8 mouse cellular contexts compared by ENCODE assay signal in the genomic region with DNA sequence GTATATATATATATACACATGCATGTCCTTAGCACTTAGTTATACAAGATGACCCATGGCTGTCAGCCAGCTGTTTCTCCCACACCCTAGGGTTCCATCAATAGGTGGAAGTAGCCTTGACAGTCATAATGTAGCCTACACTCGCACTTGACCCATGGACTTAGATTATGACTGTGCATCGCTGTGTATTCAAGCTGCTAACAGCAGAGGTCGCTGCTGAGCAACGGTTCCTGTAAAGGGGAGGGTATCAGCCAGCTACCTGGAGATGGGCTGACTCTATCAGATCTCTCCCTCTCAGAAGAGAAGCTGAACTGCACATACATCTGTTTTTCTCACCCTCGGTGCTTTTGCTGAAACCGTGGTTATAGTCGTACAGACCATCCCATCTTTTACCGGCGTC. TPM values are rescaled to one million over a fixed set of nuclear protein-coding genes. Genes with fewer than 3 reads are reported as not detected.
DNase-seq lines count a peak whose midpoint lies in the region; ATAC-seq lines count a peak whose summit lies in the region.

No protein-coding gene starts in this region.

- ATAC-seq in common myeloid progenitor, adult 5-6 weeks (replicated peaks; ENCODE audit: low read depth, poor library complexity, severe bottlenecking) = peak; percentile 73

- peak; percentile 44 to 53 for DNase-seq in adrenal gland, adult 18-20 months (ENCODE audit: low spot score in 2 of 2)
- no peak for DNase-seq in adrenal gland, postnatal 4 days (ENCODE audit: low spot score in 2 of 2)
- DNase-seq in layer of hippocampus, postnatal 10 days (ENCODE audit: low spot score in 2 of 2) = peak; percentile 34 to 61
- no peak for DNase-seq in layer of hippocampus, adult 9-10 months (ENCODE audit: low spot score)
- peak; percentile 40 for DNase-seq in NIH3T3 (ENCODE audit: low read depth)
- peak; percentile 25 for DNase-seq in lung, postnatal 10 days
- peak; percentile 18 for DNase-seq in yolk sac, embryonic 10.5 days (ENCODE audit: low spot score)

RNA-seq across cellular contexts. Expression of a gene that starts 2.6 kb away (rescaled TPM):
- total RNA-seq in adrenal gland, adult 18-20 months (2021) = not detected
- not detected for total RNA-seq in adrenal gland, postnatal 4 days (2021)
- not detected for total RNA-seq in layer of hippocampus, postnatal 10 days (2021)
- total RNA-seq in common myeloid progenitor, adult 5-6 weeks (2017) = not detected in 2 replicates

RNA-seq across cellular contexts. Expression of a gene that starts 51.5 kb away (rescaled TPM):
- 10 to 100 TPM; 12.7 to 28.1 TPM for total RNA-seq in adrenal gland, adult 18-20 months (2021)
- 10 to 100 TPM; 27.4 to 28.7 TPM for total RNA-seq in adrenal gland, postnatal 4 days (2021)
- total RNA-seq in layer of hippocampus, postnatal 10 days (2021) = 1 to 10 TPM; 3.1 to 3.5 TPM
- total RNA-seq in common myeloid progenitor, adult 5-6 weeks (2017) = not detected in 2 replicates

Comparison
In these comparisons a context has a peak if more than half of its experiments do, and no peak if none do; other contexts are left out.
1. DNase-seq: peak in adrenal gland, adult 18-20 months (2 of 2), layer of hippocampus, postnatal 10 days (2 of 2), NIH3T3 (single experiment), lung, postnatal 10 days (single experiment) and yolk sac, embryonic 10.5 days (single experiment); none in adrenal gland, postnatal 4 days (0 of 2) and layer of hippocampus, adult 9-10 months (single experiment).